Mouse (Mus musculus) olfactory bulb, adult 2 months (tissue): ENCODE measurements around the gene Aes.

Experiments used
- CTCF ChIP-seq: fragments of 200-500 bp; IDR thresholded peaks from 2 replicates; pipeline ENCODE4 v1.5.1; 2012; ENCODE audit warnings: low read depth, mild to moderate bottlenecking, low read length, moderate library complexity; ENCODE audit not compliant: insufficient read depth
- POLR2A ChIP-seq: fragments of 200-500 bp; IDR thresholded peaks from 2 replicates; pipeline ENCODE4 v1.6.1; 2012; ENCODE audit warnings: mild to moderate bottlenecking, low read depth, low read length, moderate library complexity; ENCODE audit not compliant: insufficient read depth

- 0 out of 2 replicates have a peak, but pooled peaks have one; percentile 8 for TF ChIP-seq CTCF
- TF ChIP-seq POLR2A, result no peak
Measured at GRCm38 (mm10) chr10:81571501-81571876, 12.2 kb downstream of the Aes start.
